Mouse (Mus musculus): ENCODE measurements around the gene Necab3. TPM values are rescaled to one million over a fixed set of nuclear protein-coding genes. Genes with fewer than 3 reads are reported as not detected.

Necab3 gene
- 9.2 and 10.4 TPM in 2 replicates for polyA plus RNA-seq (2014; fragmentation: Nextera tagmentation; extraction: Ambion mirVana)

GRCm38 (mm10) chr2:154558264-154559039 lies at the start of gene Necab3:
TSS of gene Necab3 (minus strand) at chr2:154558890.
- peaks cover 18% of the 10 kb centered on the region for H3K4me1 ChIP-seq (ENCODE audit: control insufficient read depth, insufficient read depth, low read length)
- peak within 1 kb of the TSS; percentile 54 for H3K9ac ChIP-seq (ENCODE audit: low read length)
- H3K27me3 ChIP-seq (ENCODE audit: control insufficient read depth, insufficient read depth, low read length), result no peaks in the 10 kb centered on the region
- H3K4me3 ChIP-seq (ENCODE audit: low read depth, low read length), result peak within 1 kb of the TSS; percentile 29
- DNase-seq (ENCODE audit: low spot score) (peak; percentile 68), ATAC-seq (ENCODE audit: insufficient read depth, low FRiP score, low TSS enrichment) (peak; percentile 69)
- no peaks in the 10 kb centered on the region for H3K9me3 ChIP-seq (ENCODE audit: control insufficient read depth, low read length)
- WGBS, result 5% methylated on average over 27 of the region's 34 CpGs
- H3K4me2 ChIP-seq (ENCODE audit: low read depth), result peak within 1 kb of the TSS; percentile 51
- peaks cover 7% of the 10 kb centered on the region for H3K36me3 ChIP-seq (ENCODE audit: control insufficient read depth, insufficient read depth, low read length)
- H3K27ac ChIP-seq (ENCODE audit: low read depth, low read length), result no peak within 1 kb of the TSS

- Histone ChIP-seq H3K27ac (ENCODE audit: low read depth, low read length) (no peak overlapping the region), H3K9me3 (ENCODE audit: control insufficient read depth, low read length) (no peaks in the 10 kb centered on the region), H3K4me2 (ENCODE audit: low read depth) (no peak overlapping the region), H3K27me3 (ENCODE audit: control insufficient read depth, insufficient read depth, low read length) (no peaks in the 10 kb centered on the region), H3K36me3 (ENCODE audit: control insufficient read depth, insufficient read depth, low read length) (no peaks in the 10 kb centered on the region), H3K9ac (ENCODE audit: low read length) (no peak overlapping the region), H3K4me3 (ENCODE audit: low read depth, low read length) (no peak overlapping the region), H3K4me1 (ENCODE audit: control insufficient read depth, insufficient read depth, low read length) (no peaks in the 10 kb centered on the region)
- DNase-seq (ENCODE audit: low spot score) (no peak), ATAC-seq (ENCODE audit: insufficient read depth, low FRiP score, low TSS enrichment) (no peak)
- 85% methylated on average over 1 of the region's 1 CpGs for WGBS
Measured at GRCm38 (mm10) chr2:154606965-154607364, 48.3 kb upstream of the Necab3 start.

- H3K27me3 ChIP-seq (ENCODE audit: control insufficient read depth, insufficient read depth, low read length), result no peaks in the 10 kb centered on the region
- WGBS, result 41% methylated on average over 7 of the region's 7 CpGs
- H3K9ac ChIP-seq (ENCODE audit: low read length), result no peak overlapping the region
- H3K4me3 ChIP-seq (ENCODE audit: low read depth, low read length), result peak overlapping the region; percentile 21; the same call in 1 of the 2 replicates
- H3K4me1 ChIP-seq (ENCODE audit: control insufficient read depth, insufficient read depth, low read length), result no peaks in the 10 kb centered on the region
- H3K27ac ChIP-seq (ENCODE audit: low read depth, low read length), result no peak overlapping the region
- H3K4me2 ChIP-seq (ENCODE audit: low read depth), result peak overlapping the region; percentile 42
- ATAC-seq (ENCODE audit: insufficient read depth, low FRiP score, low TSS enrichment) (no peak), DNase-seq (ENCODE audit: low spot score) (no peak)
- H3K9me3 ChIP-seq (ENCODE audit: control insufficient read depth, low read length), result no peaks in the 10 kb centered on the region
- H3K36me3 ChIP-seq (ENCODE audit: control insufficient read depth, insufficient read depth, low read length), result no peaks in the 10 kb centered on the region
Measured at GRCm38 (mm10) chr2:154604156-154604555, 45.5 kb upstream of the Necab3 start.

- peak; percentile 96 for DNase-seq (ENCODE audit: low spot score)
- no peak within 1 kb of the TSS for H3K27ac ChIP-seq (ENCODE audit: low read depth, low read length)
- peak within 1 kb of the TSS; percentile 67 for H3K9ac ChIP-seq (ENCODE audit: low read length)
- no peaks in the 10 kb centered on the region for H3K4me1 ChIP-seq (ENCODE audit: control insufficient read depth, insufficient read depth, low read length)
- peak within 1 kb of the TSS; percentile 53 for H3K4me3 ChIP-seq (ENCODE audit: low read depth, low read length)
- peak within 1 kb of the TSS; percentile 56 for H3K4me2 ChIP-seq (ENCODE audit: low read depth)
- WGBS, result 2% methylated on average over 13 of the region's 13 CpGs
- H3K9me3 ChIP-seq (ENCODE audit: control insufficient read depth, low read length), result no peaks in the 10 kb centered on the region
- ATAC-seq (ENCODE audit: insufficient read depth, low FRiP score, low TSS enrichment), result peak; percentile 100
- no peaks in the 10 kb centered on the region for H3K36me3 ChIP-seq (ENCODE audit: control insufficient read depth, insufficient read depth, low read length)
- H3K27me3 ChIP-seq (ENCODE audit: control insufficient read depth, insufficient read depth, low read length), result no peaks in the 10 kb centered on the region
Measured at GRCm38 (mm10) chr2:154603638-154604153, 45.0 kb upstream of the Necab3 start, which contains the start of gene Pxmp4. TSS of gene Pxmp4 (minus strand) at chr2:154603708.

GRCm38 (mm10) chr2:154603007-154603637 lies 44.4 kb upstream of the Necab3 start:
- no peak; the same call in none of the 2 replicates for ATAC-seq (ENCODE audit: insufficient read depth, low FRiP score, low TSS enrichment)
- Histone ChIP-seq H3K9ac (ENCODE audit: low read length) (peak overlapping the region; percentile 67), H3K27me3 (ENCODE audit: control insufficient read depth, insufficient read depth, low read length) (no peaks in the 10 kb centered on the region), H3K4me1 (ENCODE audit: control insufficient read depth, insufficient read depth, low read length) (no peaks in the 10 kb centered on the region), H3K36me3 (ENCODE audit: control insufficient read depth, insufficient read depth, low read length) (no peaks in the 10 kb centered on the region), H3K9me3 (ENCODE audit: control insufficient read depth, low read length) (no peaks in the 10 kb centered on the region), H3K27ac (ENCODE audit: low read depth, low read length) (no peak overlapping the region), H3K4me2 (ENCODE audit: low read depth) (peak overlapping the region; percentile 56), H3K4me3 (ENCODE audit: low read depth, low read length) (peak overlapping the region; percentile 53)
- WGBS, result 23% methylated on average over 22 of the region's 22 CpGs
- no peak for DNase-seq (ENCODE audit: low spot score)

GRCm38 (mm10) chr2:154601324-154601723 lies 42.6 kb upstream of the Necab3 start:
- Histone ChIP-seq H3K4me3 (ENCODE audit: low read depth, low read length) (no peak overlapping the region), H3K4me1 (ENCODE audit: control insufficient read depth, insufficient read depth, low read length) (no peaks in the 10 kb centered on the region), H3K4me2 (ENCODE audit: low read depth) (no peak overlapping the region), H3K9me3 (ENCODE audit: control insufficient read depth, low read length) (no peaks in the 10 kb centered on the region), H3K36me3 (ENCODE audit: control insufficient read depth, insufficient read depth, low read length) (no peaks in the 10 kb centered on the region), H3K27me3 (ENCODE audit: control insufficient read depth, insufficient read depth, low read length) (no peaks in the 10 kb centered on the region), H3K27ac (ENCODE audit: low read depth, low read length) (no peak overlapping the region), H3K9ac (ENCODE audit: low read length) (no peak overlapping the region)
- ATAC-seq (ENCODE audit: insufficient read depth, low FRiP score, low TSS enrichment) (no peak), DNase-seq (ENCODE audit: low spot score) (no peak)
- 76% methylated on average over 3 of the region's 3 CpGs for WGBS

GRCm38 (mm10) chr2:154600586-154600985 lies 41.9 kb upstream of the Necab3 start:
- H3K27me3 ChIP-seq (ENCODE audit: control insufficient read depth, insufficient read depth, low read length), result no peaks in the 10 kb centered on the region
- H3K27ac ChIP-seq (ENCODE audit: low read depth, low read length), result no peak overlapping the region
- H3K36me3 ChIP-seq (ENCODE audit: control insufficient read depth, insufficient read depth, low read length), result no peaks in the 10 kb centered on the region
- no peak overlapping the region for H3K4me2 ChIP-seq (ENCODE audit: low read depth)
- no peaks in the 10 kb centered on the region for H3K4me1 ChIP-seq (ENCODE audit: control insufficient read depth, insufficient read depth, low read length)
- WGBS, result 71% methylated on average over 6 of the region's 6 CpGs
- H3K9ac ChIP-seq (ENCODE audit: low read length), result no peak overlapping the region
- H3K4me3 ChIP-seq (ENCODE audit: low read depth, low read length), result no peak overlapping the region
- DNase-seq (ENCODE audit: low spot score) (no peak), ATAC-seq (ENCODE audit: insufficient read depth, low FRiP score, low TSS enrichment) (no peak)
- H3K9me3 ChIP-seq (ENCODE audit: control insufficient read depth, low read length), result no peaks in the 10 kb centered on the region

GRCm38 (mm10) chr2:154597399-154597798 lies 38.7 kb upstream of the Necab3 start:
- H3K27me3 ChIP-seq (ENCODE audit: control insufficient read depth, insufficient read depth, low read length), result no peaks in the 10 kb centered on the region
- no peak overlapping the region for H3K9ac ChIP-seq (ENCODE audit: low read length)

More at GRCm38 (mm10) chr2:154597399-154597798, 38.7 kb upstream of the Necab3 start:
- Histone ChIP-seq H3K4me1 (ENCODE audit: control insufficient read depth, insufficient read depth, low read length) (no peaks in the 10 kb centered on the region), H3K9me3 (ENCODE audit: control insufficient read depth, low read length) (no peaks in the 10 kb centered on the region), H3K4me2 (ENCODE audit: low read depth) (no peak overlapping the region), H3K36me3 (ENCODE audit: control insufficient read depth, insufficient read depth, low read length) (no peaks in the 10 kb centered on the region; the same call in 1 of the 2 replicates), H3K4me3 (ENCODE audit: low read depth, low read length) (no peak overlapping the region), H3K27ac (ENCODE audit: low read depth, low read length) (no peak overlapping the region)
- ATAC-seq (ENCODE audit: insufficient read depth, low FRiP score, low TSS enrichment) (no peak), DNase-seq (ENCODE audit: low spot score) (no peak)
- 82% methylated on average over 3 of the region's 3 CpGs for WGBS

All from neural tube, embryonic 11.5 days (tissue).